Mouse (Mus musculus) ES-E14 (cell line): ENCODE results near the gene Gm45623. TPM values are rescaled to one million over a fixed set of nuclear protein-coding genes. Genes with fewer than 3 reads are reported as not detected.

ENCODE experiments used
- DNase-seq: peaks from one replicate; pipeline ENCODE4 v3.0.0-alpha.2; 2013; ENCODE audit warnings: low read depth, low spot score
- H3K27ac ChIP-seq: 2 replicates; pipeline ENCODE4 v1.5.1; 2012; ENCODE audit warnings: low read depth, mild to moderate bottlenecking, low read length, moderate library complexity, mixed read lengths; ENCODE audit not compliant: poor library complexity, insufficient read depth, severe bottlenecking
- H3K36me3 ChIP-seq: 2 replicates; pipeline ENCODE4 v1.6.1; 2012; ENCODE audit warnings: mild to moderate bottlenecking, low read length, moderate library complexity, mixed read lengths; ENCODE audit not compliant: control insufficient read depth, poor library complexity, insufficient read depth, severe bottlenecking
- H3K4me1 ChIP-seq, 2 experiments: fragments of 150-350 bp in 1 of 2; sonication (generic) in 1 of 2; 2 replicates each; pipeline ENCODE4 v1.6.1; 2012; ENCODE audit warnings: low read length in 2 of 2, mild to moderate bottlenecking in 1 of 2, mixed read lengths in 1 of 2; ENCODE audit not compliant: control insufficient read depth in 2 of 2, insufficient read depth in 2 of 2, poor library complexity in 1 of 2
- H3K4me3 ChIP-seq, 2 experiments: fragments of 150-350 bp in 1 of 2; sonication (generic) in 1 of 2; 2 replicates each; pipeline ENCODE4 v1.5.1; 2012; ENCODE audit warnings: low read length in 2 of 2, low read depth in 1 of 2, mild to moderate bottlenecking in 1 of 2, mixed read lengths in 1 of 2; ENCODE audit not compliant: insufficient read depth in 1 of 2, poor library complexity in 1 of 2, severe bottlenecking in 1 of 2
- H3K9ac ChIP-seq: 2 replicates; pipeline ENCODE4 v1.6.1; 2012; ENCODE audit warnings: low read depth, mild to moderate bottlenecking, low read length, mixed read lengths; ENCODE audit not compliant: poor library complexity, insufficient read depth, severe bottlenecking
- H3K9me3 ChIP-seq: fragments of 150-350 bp; sonication (generic); 2 replicates; pipeline ENCODE4 v1.6.1; 2012; ENCODE audit warnings: low read depth, mild to moderate bottlenecking, low read length; ENCODE audit not compliant: control insufficient read depth, insufficient read depth
- CHD2 ChIP-seq: IDR thresholded peaks from 2 replicates; pipeline ENCODE4 v1.6.1; 2014; ENCODE audit warnings: mild to moderate bottlenecking, low read depth, low read length, inconsistent platforms
- HCFC1 ChIP-seq: IDR thresholded peaks from 2 replicates; pipeline ENCODE4 v1.6.1; 2012; ENCODE audit warnings: low read length, inconsistent platforms, borderline replicate concordance; ENCODE audit not compliant: insufficient read depth
- MAFK ChIP-seq: IDR thresholded peaks from 2 replicates; pipeline ENCODE4 v1.6.1; 2014; ENCODE audit warnings: mild to moderate bottlenecking, low read depth, low read length, inconsistent platforms; ENCODE audit not compliant: insufficient read depth
- ZC3H11A ChIP-seq: IDR thresholded peaks from 2 replicates; pipeline ENCODE4 v1.6.1; 2012; ENCODE audit warnings: low read depth, mild to moderate bottlenecking, inconsistent platforms, low read length, borderline replicate concordance
- ZNF384 ChIP-seq: IDR thresholded peaks from 2 replicates; pipeline ENCODE4 v1.6.1; 2012; ENCODE audit warnings: low read depth, low read length, inconsistent platforms
- in situ Hi-C, 2 experiments: fragments of 600-800 bp; cut with MboI; formaldehyde crosslinking; loops; one replicate each; pipeline ENCODE4 v1.15.1; 2025; ENCODE audit warnings: low sequenced_read_pairs in 2 of 2, inconsistent platforms in 1 of 2; ENCODE audit not compliant: unreplicated experiment in 2 of 2
- total RNA-seq: library from RNA; depleted of rRNA; stranded (reverse); fragments of 300-350 nt; gene quantifications from 2 replicates; pipeline ENCODE4 v1.2.3, GENCODE M21; 2012

Gene Gm45623
- total RNA-seq, 1 experiment, result not detected

DNA sequence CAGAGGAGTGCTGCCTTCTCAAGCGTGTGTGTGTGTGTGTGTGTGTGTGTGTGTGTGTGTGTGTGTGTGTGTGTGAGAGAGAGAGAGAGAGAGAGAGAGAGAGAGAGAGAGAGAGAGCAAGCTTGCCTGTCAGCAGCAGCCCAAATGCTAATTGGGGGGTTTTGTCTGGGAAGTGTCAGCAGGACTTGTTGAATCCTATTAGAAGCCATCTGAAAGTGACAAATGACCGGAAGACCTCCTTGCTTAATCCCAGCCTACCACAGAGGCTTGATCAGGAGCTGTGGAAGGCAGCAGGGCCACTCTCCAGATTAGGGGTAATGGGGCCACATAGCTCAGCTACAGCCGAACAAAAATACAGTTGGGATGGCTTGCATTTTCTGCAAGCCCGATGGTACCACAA is 15.8 kb upstream of the Gm45623 start:
- TF ChIP-seq MAFK (no peak), ZC3H11A (no peak), CHD2 (no peak), HCFC1 (no peak), ZNF384 (no peak)
- Histone ChIP-seq H3K36me3 (no peaks in the 10 kb centered on the region), H3K4me1 (0 out of 4 replicates have a peak, but pooled peaks cover 0 to 2% of the 10 kb centered on the region in 2 experiments), H3K4me3 (no peak overlapping the region), H3K9me3 (no peaks in the 10 kb centered on the region), H3K27ac (no peak overlapping the region), H3K9ac (no peak overlapping the region)
- DNase-seq, result no peak
- in situ Hi-C loops, result no loop called here

DNA sequence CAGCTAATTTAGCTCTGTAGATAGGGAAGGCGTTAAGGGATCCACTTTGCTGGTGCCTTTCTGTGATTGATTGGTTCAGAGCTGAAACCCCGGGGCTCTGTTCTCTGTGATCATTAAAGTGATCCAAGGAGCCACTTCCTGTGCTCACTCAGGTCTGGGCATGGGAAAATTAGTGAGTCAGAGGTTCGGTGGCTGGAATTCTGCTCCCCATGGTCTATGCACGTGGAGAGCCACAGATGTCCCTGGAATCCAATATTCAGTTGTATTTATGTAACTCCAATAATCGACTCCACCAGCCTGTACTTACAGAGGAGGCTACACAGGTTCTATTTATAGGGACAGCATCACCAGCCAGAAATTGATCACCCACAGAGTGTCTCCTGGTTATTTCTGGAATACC is 12.6 kb upstream of the Gm45623 start:
- no peak for DNase-seq
- TF ChIP-seq ZC3H11A (no peak), ZNF384 (no peak), CHD2 (no peak), HCFC1 (no peak), MAFK (no peak)
- Histone ChIP-seq H3K9ac (no peak overlapping the region), H3K36me3 (no peaks in the 10 kb centered on the region), H3K27ac (no peak overlapping the region), H3K4me3 (no peak overlapping the region), H3K9me3 (no peaks in the 10 kb centered on the region), H3K4me1 (0 out of 4 replicates have a peak, but pooled peaks cover 0 to 2% of the 10 kb centered on the region in 2 experiments)
- in situ Hi-C loops, result no loop called here

DNA sequence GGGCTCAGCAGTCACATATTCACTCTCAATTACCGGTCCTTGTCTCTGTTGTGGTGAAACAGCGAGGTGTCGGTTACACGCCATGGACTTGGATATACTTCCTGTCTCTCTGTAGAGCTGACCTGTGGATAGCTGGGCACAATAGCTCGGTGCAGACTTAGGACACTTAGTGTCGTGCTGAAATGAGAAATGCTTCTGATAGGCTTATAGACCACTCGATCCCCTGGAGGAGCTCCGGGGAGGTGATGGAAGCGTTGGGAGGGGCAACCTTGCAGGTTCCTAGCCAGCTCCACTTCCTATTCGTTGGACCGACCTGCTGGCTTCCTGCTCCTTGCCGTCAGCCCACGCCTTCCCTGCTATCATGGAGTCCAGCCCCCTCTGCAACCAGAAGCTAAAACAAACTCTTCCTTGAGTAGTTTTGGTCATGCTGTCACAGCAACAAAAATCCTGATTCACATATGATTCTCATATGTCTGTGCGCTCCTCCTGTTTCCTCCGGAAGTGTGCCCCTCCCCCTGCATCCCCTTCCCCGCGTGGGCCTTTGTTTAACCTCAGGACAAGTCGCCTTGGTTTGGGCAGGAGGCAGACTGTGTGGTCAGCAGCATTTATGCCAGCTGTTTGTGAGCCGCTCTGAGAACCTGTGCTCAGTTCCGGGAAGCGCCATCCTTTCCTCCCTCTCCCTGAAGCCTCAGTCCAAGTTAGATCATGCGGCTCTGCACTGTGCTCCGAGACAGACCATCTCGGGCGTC is 11.8 kb upstream of the Gm45623 start:
- TF ChIP-seq MAFK (no peak), CHD2 (no peak), ZNF384 (no peak)
- Histone ChIP-seq H3K9ac (no peak overlapping the region), H3K9me3 (no peaks in the 10 kb centered on the region), H3K36me3 (no peaks in the 10 kb centered on the region), H3K4me1 (0 out of 4 replicates have a peak, but pooled peaks cover 0 to 2% of the 10 kb centered on the region in 2 experiments), H3K4me3 (peak overlapping the region in 1 of 2 experiments; percentile 16; a peak in 1 of 4 replicates), H3K27ac (no peak overlapping the region)
- no peak for DNase-seq
- in situ Hi-C loops, result no loop called here

DNA sequence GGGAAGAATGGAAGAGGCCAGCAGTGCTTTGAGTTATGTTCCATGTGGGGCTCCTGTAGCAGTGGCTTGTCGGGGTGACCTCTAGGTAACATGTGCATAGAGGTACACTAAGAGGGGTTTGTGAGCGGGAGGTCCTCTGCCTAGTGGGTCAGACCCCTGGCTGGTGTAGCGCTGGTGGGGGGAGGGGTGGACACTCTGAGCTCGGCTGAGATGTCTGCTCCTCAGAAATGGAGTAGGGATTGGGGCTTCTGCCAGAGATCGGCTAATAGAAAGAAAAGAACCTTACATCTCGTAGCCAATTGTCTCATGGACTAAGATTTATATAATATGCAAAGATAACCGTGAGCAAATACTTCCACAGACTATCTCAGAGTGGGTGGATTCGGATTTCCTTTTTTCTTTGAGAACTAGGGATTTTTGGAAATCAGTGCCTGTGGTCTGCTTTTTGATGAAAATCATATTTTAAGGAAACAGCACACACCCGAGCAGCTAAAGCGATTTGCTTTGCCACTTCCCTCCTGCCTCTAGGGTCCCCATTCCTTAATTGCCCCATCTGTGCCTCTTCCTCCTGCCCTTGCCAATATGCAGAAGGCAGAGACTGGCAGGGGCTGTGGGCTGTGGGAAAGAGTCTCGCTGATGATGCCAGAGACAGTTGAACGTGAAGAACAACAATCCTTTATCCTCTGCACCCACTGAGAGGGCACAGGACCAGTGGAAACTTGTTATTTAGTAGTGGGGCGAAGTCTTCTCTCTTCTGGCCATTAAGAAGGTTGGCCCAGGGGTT is 9.0 kb upstream of the Gm45623 start:
- Histone ChIP-seq H3K9me3 (no peaks in the 10 kb centered on the region), H3K27ac (no peak overlapping the region), H3K4me3 (no peak overlapping the region), H3K4me1 (0 out of 4 replicates have a peak, but pooled peaks cover 0 to 2% of the 10 kb centered on the region in 2 experiments), H3K9ac (no peak overlapping the region), H3K36me3 (no peaks in the 10 kb centered on the region)
- no peak for DNase-seq
- TF ChIP-seq CHD2 (no peak), HCFC1 (no peak), MAFK (no peak), ZC3H11A (no peak), ZNF384 (no peak)
- in situ Hi-C loops, result no loop called here
